ENCODE assay signal across 16 mouse cellular contexts in genomic region chr8:114142199-114142598, GRCm38 (mm10).
"Had no signal": no experiment of that assay in that cellular context is flagged by ENCODE, and none has a peak within 500 bp of the region (broad histone marks: within the 10 kb centered on the region; RNA-seq: fewer than 3 reads in every experiment).

No protein-coding gene starts in this region.

- H3K4me2 ChIP-seq: lung, embryonic 14.5 days; stomach, embryonic 15.5 days had no signal

- DNase-seq: kidney, adult 18-20 months; kidney, adult 9 months; kidney, postnatal 14 days; kidney, postnatal 4 days; lung, embryonic 14.5 days; midbrain, embryonic 14.5 days; right cerebral cortex, adult 18-20 months; right cerebral cortex, postnatal 25 days; spleen, adult 18-20 months; thymus, postnatal 25 days had no signal

- H3K9me3 ChIP-seq: megakaryocyte, embryonic 14.5 days; midbrain, embryonic 10.5 days; stomach, embryonic 15.5 days had no signal

- H3K4me1 ChIP-seq: midbrain, embryonic 10.5 days; stomach, embryonic 15.5 days had no signal

- H3K27ac ChIP-seq: hindbrain, postnatal 0 days; midbrain, embryonic 10.5 days; stomach, embryonic 15.5 days had no signal

- H3K4me3 ChIP-seq: megakaryocyte, embryonic 14.5 days; midbrain, embryonic 10.5 days; stomach, embryonic 15.5 days had no signal

- H3K9ac ChIP-seq: lung, embryonic 14.5 days; stomach, embryonic 15.5 days had no signal

- ATAC-seq: hindbrain, postnatal 0 days; inflammation-experienced regulatory T-cells, adult 6 months; lung, postnatal 0 days had no signal

- H3K36me3 ChIP-seq: midbrain, embryonic 10.5 days; stomach, embryonic 15.5 days had no signal

- H3K27me3 ChIP-seq: megakaryocyte, embryonic 14.5 days; stomach, embryonic 15.5 days had no signal
